Mouse (Mus musculus) regulatory T cell (primary cell): ENCODE results near the gene Adm.

ENCODE experiments used
- in situ Hi-C: fragments of 300-600 bp; cut with MboI, MseI; formaldehyde crosslinking; loops from one replicate; pipeline ENCODE4 v1.15.1; 2025; ENCODE audit warnings: high pct_unique_total_duplicates

Gene Adm

GRCm38 (mm10) chr7:110658378-110658928 is 31.0 kb downstream of the Adm start:
- in situ Hi-C loops = no loop called here

DNA sequence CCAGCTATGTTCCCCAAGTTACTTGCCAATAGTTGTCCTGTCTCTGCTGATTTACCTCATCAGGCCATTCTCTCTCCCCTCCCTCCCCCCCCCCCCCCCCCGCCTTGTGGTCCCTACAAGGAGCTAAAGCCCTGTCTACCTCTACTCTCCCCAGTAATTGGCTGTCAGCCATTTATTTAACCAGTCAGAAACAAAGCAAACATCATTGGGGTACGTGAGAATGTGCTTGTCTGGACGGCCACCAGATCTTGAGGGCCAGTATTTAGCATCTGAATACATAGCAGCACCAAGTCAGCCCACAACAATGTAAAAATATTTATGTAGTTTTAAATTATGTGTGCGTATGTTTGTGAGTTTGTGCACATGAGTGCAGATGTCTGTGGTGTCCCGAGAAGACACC is 39.1 kb downstream of the Adm start:
- in situ Hi-C loops = no loop called here

DNA sequence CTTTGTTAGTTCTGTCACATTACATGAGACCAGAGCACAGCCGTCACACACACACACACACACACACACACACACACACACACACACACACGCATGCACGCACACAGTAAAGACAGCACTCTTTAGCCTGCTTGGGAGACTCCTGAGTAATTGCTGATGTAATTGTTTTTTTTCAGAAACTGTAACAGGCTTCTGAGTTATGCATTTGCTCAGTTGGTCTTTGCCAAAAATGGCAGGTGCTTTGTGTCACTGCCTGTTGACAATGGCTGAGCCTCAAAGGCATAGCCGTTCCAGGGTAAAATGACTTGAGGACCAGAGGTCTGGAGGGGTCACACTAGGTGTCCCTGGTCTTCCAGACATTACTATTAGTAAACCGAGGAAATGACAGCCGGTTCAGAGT is 40.8 kb downstream of the Adm start:
- in situ Hi-C loops = no loop called here

- in situ Hi-C loops = no loop called here
Observed at GRCm38 (mm10) chr7:110668756-110669155, 41.3 kb downstream of the Adm start.

DNA sequence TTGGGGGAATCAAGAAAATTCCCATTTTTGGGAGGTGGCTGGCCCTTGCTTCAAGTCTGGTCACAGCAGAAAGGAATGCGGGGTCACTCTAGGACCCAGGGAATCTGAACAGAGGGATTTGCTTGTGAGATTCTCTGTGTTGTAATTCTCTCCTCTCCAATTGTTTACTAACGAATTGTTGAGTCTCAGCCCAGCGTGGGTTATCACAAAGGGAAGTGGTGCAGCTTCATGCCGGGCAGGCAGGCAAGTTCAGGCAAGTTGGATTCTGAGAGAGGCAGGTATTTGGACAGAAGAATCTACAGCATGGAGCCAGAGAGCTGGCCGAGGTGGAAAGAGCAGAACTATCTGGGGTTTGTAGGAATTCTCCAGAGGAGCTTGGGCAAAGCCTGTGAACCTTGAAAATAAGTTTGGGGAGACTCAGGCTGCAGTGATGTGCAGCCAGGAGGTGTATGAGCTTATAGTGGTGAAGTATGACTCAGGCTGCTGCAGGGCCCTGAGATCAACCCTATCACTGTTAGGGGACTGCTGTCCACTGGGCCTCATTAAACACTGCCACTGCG is 43.7 kb downstream of the Adm start:
- in situ Hi-C loops = no loop called here
